In genomic region chr4:40160591-40161434, GRCm38 (mm10) we compare ENCODE assay signal across 22 mouse cellular contexts. TPM values are rescaled to one million over a fixed set of nuclear protein-coding genes. Genes with fewer than 3 reads are reported as not detected.
DNase-seq lines count a peak whose midpoint lies in the region; ATAC-seq and TF ChIP-seq lines count a peak whose summit lies in the region.
"Had no signal": no experiment of that assay in that cellular context is flagged by ENCODE, and none has a peak within 500 bp of the region (broad histone marks: within the 10 kb centered on the region; RNA-seq: fewer than 3 reads in every experiment).

No protein-coding gene starts in this region.

- peaks cover 6% of the 10 kb centered on the region; the same call in 1 of the 2 replicates for H3K4me1 ChIP-seq in heart, adult 2 months (ENCODE audit: control insufficient read depth, insufficient read depth, low read length)
- peaks cover 35% of the 10 kb centered on the region for H3K4me1 ChIP-seq in liver, adult 2 months (ENCODE audit: control insufficient read depth, insufficient read depth, low read length)
- H3K4me1 ChIP-seq in liver, embryonic 11.5 days (replicated peaks; ENCODE audit: control insufficient read depth, insufficient read depth, low read length): peaks cover 13% of the 10 kb centered on the region
- peaks cover 25% of the 10 kb centered on the region for H3K4me1 ChIP-seq in E14TG2a.4 (replicated peaks; ENCODE audit: low read depth, low read length)
- H3K4me1 ChIP-seq: neural tube, embryonic 12.5 days had no signal

- intact Hi-C loops in heart, adult 2 months (cut with DNase I): no loop called here

- no peaks in the 10 kb centered on the region for H3K27me3 ChIP-seq in heart, adult 2 months (ENCODE audit: control insufficient read depth, insufficient read depth, low read length)
- H3K27me3 ChIP-seq in liver, adult 2 months (ENCODE audit: control insufficient read depth, insufficient read depth, low read length): no peaks in the 10 kb centered on the region
- no peaks in the 10 kb centered on the region for H3K27me3 ChIP-seq in liver, embryonic 11.5 days (replicated peaks; ENCODE audit: control insufficient read depth, insufficient read depth, low read length)
- H3K27me3 ChIP-seq in E14TG2a.4 (ENCODE audit: insufficient read depth, low read length): no peaks in the 10 kb centered on the region
- H3K27me3 ChIP-seq: forebrain, embryonic 12.5 days; limb, embryonic 13.5 days; liver, embryonic 15.5 days; midbrain, embryonic 12.5 days; neural tube, embryonic 12.5 days had no signal

- no peak for TF ChIP-seq POLR2A in heart, adult 2 months (IDR thresholded peaks at IDR 0.05; ENCODE audit: insufficient read depth, low read depth, low read length)
- no peak for TF ChIP-seq POLR2A in liver, adult 2 months (IDR thresholded peaks at IDR 0.05; ENCODE audit: extremely low read depth, insufficient read depth, low read length)

- no peaks in the 10 kb centered on the region; the same call in none of the 2 replicates for H3K9me3 ChIP-seq in liver, embryonic 11.5 days (ENCODE audit: control insufficient read depth, low read length)
- H3K9me3 ChIP-seq in E14TG2a.4 (ENCODE audit: low read length): peaks cover 12% of the 10 kb centered on the region
- H3K9me3 ChIP-seq: liver, embryonic 15.5 days had no signal

- no peaks in the 10 kb centered on the region for H3K36me3 ChIP-seq in heart, adult 2 months (ENCODE audit: control insufficient read depth, insufficient read depth, low read length)
- H3K36me3 ChIP-seq in liver, adult 2 months (ENCODE audit: control insufficient read depth, insufficient read depth, low read length): peaks cover 11% of the 10 kb centered on the region; the same call in 1 of the 2 replicates
- H3K36me3 ChIP-seq in liver, embryonic 11.5 days (ENCODE audit: control insufficient read depth, insufficient read depth, low read length): no peaks in the 10 kb centered on the region
- H3K36me3 ChIP-seq in E14TG2a.4 (ENCODE audit: insufficient read depth, low read length): peaks cover 15% of the 10 kb centered on the region; the same call in 1 of the 2 replicates

- H3K4me3 ChIP-seq in heart, adult 2 months: no peak overlapping the region
- H3K4me3 ChIP-seq in liver, adult 2 months (ENCODE audit: insufficient read depth, low read depth, low read length): no peak overlapping the region
- H3K4me3 ChIP-seq in liver, embryonic 11.5 days (ENCODE audit: low read depth, low read length): no peak overlapping the region
- no peak overlapping the region for H3K4me3 ChIP-seq in E14TG2a.4 (replicated peaks; ENCODE audit: low read length)
- H3K4me3 ChIP-seq: forebrain, embryonic 12.5 days; limb, embryonic 13.5 days; liver, embryonic 15.5 days; midbrain, embryonic 12.5 days; neural tube, embryonic 12.5 days had no signal

- peaks cover 6% of the 10 kb centered on the region; the same call in 1 of the 2 replicates for H3K79me2 ChIP-seq in heart, adult 2 months (replicated peaks; ENCODE audit: control insufficient read depth, insufficient read depth, low read length)
- peaks cover 29% of the 10 kb centered on the region for H3K79me2 ChIP-seq in liver, adult 2 months (ENCODE audit: control insufficient read depth, insufficient read depth, low read length)

- H3K27ac ChIP-seq in heart, adult 2 months: no peak overlapping the region
- peak overlapping the region; percentile 90 for H3K27ac ChIP-seq in liver, adult 2 months (replicated peaks; ENCODE audit: insufficient read depth, low read depth, low read length)
- H3K27ac ChIP-seq in liver, embryonic 11.5 days (ENCODE audit: low read depth, low read length): no peak overlapping the region
- H3K27ac ChIP-seq: forebrain, embryonic 12.5 days; limb, embryonic 13.5 days; liver, embryonic 15.5 days; midbrain, embryonic 12.5 days; neural tube, embryonic 12.5 days had no signal

- DNase-seq in heart, adult 2 months: no peak
- no peak for DNase-seq in heart, adult 11 months
- DNase-seq in liver, adult 2 months (ENCODE audit: extremely low read depth, low read depth, low spot score): peak; percentile 92
- no peak for DNase-seq in liver, embryonic 11.5 days (ENCODE audit: low spot score)
- DNase-seq in ZHBTc4 (ENCODE audit: low read depth, low spot score): peak; percentile 53
- DNase-seq in cerebellum, postnatal 10 days: no peak
- DNase-seq in spleen, postnatal 14 days (ENCODE audit: low spot score in 2 of 2): no peak
- DNase-seq: adrenal gland, adult 2 months; B cell, adult 2 months; cerebellum, adult 11 months; cerebellum, adult 9-11 months; kidney, adult 18-20 months; kidney, postnatal 10 days; right cerebral cortex, postnatal 25 days had no signal

- no peak for TF ChIP-seq EP300 in heart, adult 2 months (IDR thresholded peaks at IDR 0.05; ENCODE audit: insufficient read depth, low read depth, low read length)

- no peak overlapping the region for H3K9ac ChIP-seq in heart, adult 2 months (ENCODE audit: low read depth, low read length)
- peak overlapping the region; percentile 29 for H3K9ac ChIP-seq in liver, adult 2 months (ENCODE audit: low read depth, low read length)
- no peak overlapping the region for H3K9ac ChIP-seq in liver, embryonic 11.5 days (ENCODE audit: low read depth, low read length)
- H3K9ac ChIP-seq: forebrain, embryonic 12.5 days; limb, embryonic 13.5 days; liver, embryonic 15.5 days; midbrain, embryonic 12.5 days; neural tube, embryonic 12.5 days had no signal

- no peak; the same call in 1 of the 2 replicates for ATAC-seq in liver, embryonic 11.5 days (replicated peaks; ENCODE audit: low FRiP score)
- ATAC-seq: hindbrain, embryonic 16.5 days had no signal

- WGBS in heart, adult 2 months: 86% methylated on average over 8 of the region's 8 CpGs
- WGBS in liver, adult 2 months: 29% methylated on average over 8 of the region's 8 CpGs
- 90% methylated on average over 8 of the region's 8 CpGs for WGBS in liver, embryonic 11.5 days

- peak; percentile 29 for TF ChIP-seq CTCF in heart, adult 2 months (IDR thresholded peaks at IDR 0.05)
- peak; percentile 28; the same call in 1 of the 2 replicates for TF ChIP-seq CTCF in liver, adult 2 months (IDR thresholded peaks at IDR 0.05; ENCODE audit: low read depth, low read length)
- peak; percentile 20; the same call in 1 of the 2 replicates for TF ChIP-seq CTCF in E14TG2a.4 (conservative IDR thresholded peaks at IDR 0.05; ENCODE audit: low read length)

- no peak overlapping the region for H3K4me2 ChIP-seq in liver, embryonic 11.5 days
- H3K4me2 ChIP-seq: forebrain, embryonic 12.5 days; heart, embryonic 11.5 days; limb, embryonic 13.5 days; liver, embryonic 15.5 days; midbrain, embryonic 12.5 days; neural tube, embryonic 12.5 days had no signal

RNA-seq across cellular contexts. Expression of gene Aco1, which starts 17.9 kb away (rescaled TPM):
- 10 to 100 TPM; 28.3 to 29.6 TPM for total RNA-seq in heart, adult 2 months (2021)
- polyA plus RNA-seq in heart, adult 2 months (2012; rRNA removed): 23.4 and 35.4 TPM in 2 replicates
- 173 and 178 TPM in 2 replicates for total RNA-seq in liver, adult 2 months (2014; rRNA removed)
- polyA plus RNA-seq in liver, adult 2 months (2012; rRNA removed): 112 and 125 TPM in 2 replicates
- 36.7 and 42.1 TPM in 2 replicates for polyA plus RNA-seq in liver, embryonic 11.5 days (2014; fragmentation: Nextera tagmentation; extraction: Ambion mirVana)

Comparison
In these comparisons a context has a peak if more than half of its experiments do, and no peak if none do; other contexts are left out.
1. DNase-seq: peak in liver, adult 2 months (single experiment) and ZHBTc4 (single experiment); none in heart, adult 2 months (0 of 2), heart, adult 11 months (single experiment), liver, embryonic 11.5 days (single experiment), cerebellum, postnatal 10 days (0 of 2) and spleen, postnatal 14 days (0 of 2).
2. Peak in every context shown above with its lines, with median percentiles within 50 percentile points of each other: CTCF ChIP-seq.